Mouse (Mus musculus): Measurements from ENCODE around the gene Crispld2. TPM values are rescaled to one million over a fixed set of nuclear protein-coding genes. Genes with fewer than 3 reads are reported as not detected.

Gene Crispld2
- polyA plus RNA-seq, 1 experiment from 2014 or later, result 3.4 TPM

DNA sequence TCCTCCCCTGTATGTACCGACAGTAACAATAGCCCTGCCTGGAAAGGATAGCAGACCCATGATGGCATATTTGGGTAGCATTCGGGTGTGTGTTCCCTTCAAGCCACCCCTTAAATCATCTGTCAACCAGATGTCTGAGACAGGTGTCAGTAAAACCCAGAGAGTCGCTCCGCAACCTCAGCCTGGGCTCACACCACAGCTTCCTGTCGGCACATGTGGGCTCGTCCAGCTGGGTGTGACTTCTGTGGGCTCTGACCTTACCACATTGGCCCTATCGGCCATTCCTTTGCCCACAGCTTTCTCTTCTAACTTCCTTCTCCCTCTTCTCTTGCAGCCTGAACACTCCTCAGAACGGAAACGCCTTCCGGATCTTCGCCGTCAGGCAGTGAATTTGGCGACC, 57.7 kb downstream of the Crispld2 start:
- H3K27me3 ChIP-seq, result peaks cover 6% of the 10 kb centered on the region; the same call in 1 of the 2 replicates
- H3K36me3 ChIP-seq, result no peaks in the 10 kb centered on the region
- no peak overlapping the region for H3K27ac ChIP-seq
- H3K9me3 ChIP-seq (replicated peaks), result no peaks in the 10 kb centered on the region
- no peak overlapping the region for H3K4me2 ChIP-seq
- 82% methylated on average over 13 of the region's 13 CpGs for WGBS
- no peak overlapping the region for H3K4me3 ChIP-seq
- no peak for ATAC-seq (replicated peaks; ENCODE audit: insufficient number of reproducible peaks, insufficient read depth, low FRiP score, low read depth)
- peaks cover 22% of the 10 kb centered on the region for H3K4me1 ChIP-seq (replicated peaks)
- no peak overlapping the region for H3K9ac ChIP-seq

DNA sequence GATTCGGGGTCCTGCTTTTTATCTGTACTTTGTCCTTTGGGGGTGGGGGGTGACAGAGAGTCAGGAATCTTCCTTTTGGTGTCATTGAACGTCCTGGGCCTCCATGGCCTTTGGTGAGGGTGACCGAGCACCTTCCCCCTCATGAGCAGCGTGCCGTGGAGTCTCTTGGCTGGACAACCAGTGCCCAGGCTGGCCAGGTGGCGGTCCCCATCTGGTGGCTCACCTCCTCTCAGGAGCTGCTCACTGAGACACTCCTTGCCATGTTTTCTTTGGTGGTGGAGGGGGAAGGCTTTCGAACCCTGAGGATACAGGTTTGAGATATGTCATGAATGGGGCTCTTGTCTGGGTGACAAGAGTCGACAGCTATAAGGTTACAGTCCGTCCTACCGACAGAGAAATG, 58.1 kb downstream of the Crispld2 start:
- no peak overlapping the region for H3K27ac ChIP-seq
- no peak overlapping the region for H3K9ac ChIP-seq
- no peak overlapping the region for H3K4me2 ChIP-seq
- H3K9me3 ChIP-seq (replicated peaks), result no peaks in the 10 kb centered on the region
- peaks cover 1% of the 10 kb centered on the region; the same call in 1 of the 2 replicates for H3K27me3 ChIP-seq
- H3K4me3 ChIP-seq, result no peak overlapping the region
- H3K36me3 ChIP-seq, result no peaks in the 10 kb centered on the region
- peaks cover 22% of the 10 kb centered on the region for H3K4me1 ChIP-seq (replicated peaks)
- WGBS, result 68% methylated on average over 10 of the region's 10 CpGs
- ATAC-seq (replicated peaks; ENCODE audit: insufficient number of reproducible peaks, insufficient read depth, low FRiP score, low read depth), result no peak

DNA sequence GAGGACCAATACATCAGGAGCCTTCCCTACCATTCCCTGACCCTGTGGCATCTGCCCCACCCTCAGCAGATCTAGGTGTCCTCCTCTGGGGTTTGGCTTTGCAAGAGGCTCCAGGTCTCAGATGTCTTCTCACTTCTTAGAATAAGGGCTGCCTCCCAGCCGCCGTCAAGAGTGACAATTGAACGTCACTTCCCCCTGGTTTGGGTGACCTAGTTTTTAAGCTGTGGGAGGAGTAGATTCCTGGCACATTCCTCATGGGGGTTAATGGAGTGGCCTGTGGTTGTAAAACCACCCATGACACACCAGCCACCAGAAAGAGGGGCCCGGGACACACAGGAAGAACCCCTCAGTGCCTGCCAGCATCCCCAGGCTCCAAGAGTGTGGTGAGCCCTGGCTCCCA, 58.8 kb downstream of the Crispld2 start:
- H3K4me3 ChIP-seq, result no peak overlapping the region
- no peak overlapping the region for H3K9ac ChIP-seq
- no peak for ATAC-seq (replicated peaks; ENCODE audit: insufficient number of reproducible peaks, insufficient read depth, low FRiP score, low read depth)
- H3K27me3 ChIP-seq, result no peaks in the 10 kb centered on the region
- peaks cover 18% of the 10 kb centered on the region for H3K4me1 ChIP-seq (replicated peaks)
- H3K4me2 ChIP-seq, result no peak overlapping the region
- H3K36me3 ChIP-seq, result no peaks in the 10 kb centered on the region
- H3K27ac ChIP-seq, result no peak overlapping the region
- WGBS, result 41% methylated on average over 4 of the region's 4 CpGs
- no peaks in the 10 kb centered on the region for H3K9me3 ChIP-seq (replicated peaks)

DNA sequence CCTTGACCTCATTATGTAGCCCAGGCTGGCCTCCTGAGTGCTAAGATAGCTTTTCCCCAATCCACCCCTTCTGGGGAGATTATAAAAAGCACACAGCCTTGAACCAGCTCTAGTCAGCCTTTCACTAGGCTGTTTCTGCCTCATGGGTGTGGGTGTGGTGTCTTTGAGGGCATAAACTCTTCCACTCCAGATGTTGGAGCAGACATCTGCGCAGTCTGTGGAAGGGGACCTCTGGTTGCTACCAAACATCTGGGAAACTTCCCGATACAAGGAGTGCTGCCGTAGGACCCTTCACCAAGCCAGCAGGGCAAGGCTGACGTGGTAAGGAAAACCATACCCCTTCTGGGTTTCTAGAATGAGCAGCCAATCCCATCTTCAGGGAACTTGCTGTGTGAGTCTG, 59.7 kb downstream of the Crispld2 start:
- no peaks in the 10 kb centered on the region for H3K9me3 ChIP-seq (replicated peaks)
- no peak overlapping the region for H3K4me2 ChIP-seq
- H3K36me3 ChIP-seq, result no peaks in the 10 kb centered on the region
- no peak overlapping the region for H3K4me3 ChIP-seq
- ATAC-seq (replicated peaks; ENCODE audit: insufficient number of reproducible peaks, insufficient read depth, low FRiP score, low read depth), result no peak
- H3K4me1 ChIP-seq (replicated peaks), result peaks cover 9% of the 10 kb centered on the region
- H3K27me3 ChIP-seq, result no peaks in the 10 kb centered on the region
- 77% methylated on average over 4 of the region's 4 CpGs for WGBS
- no peak overlapping the region for H3K9ac ChIP-seq
- H3K27ac ChIP-seq, result no peak overlapping the region

DNA sequence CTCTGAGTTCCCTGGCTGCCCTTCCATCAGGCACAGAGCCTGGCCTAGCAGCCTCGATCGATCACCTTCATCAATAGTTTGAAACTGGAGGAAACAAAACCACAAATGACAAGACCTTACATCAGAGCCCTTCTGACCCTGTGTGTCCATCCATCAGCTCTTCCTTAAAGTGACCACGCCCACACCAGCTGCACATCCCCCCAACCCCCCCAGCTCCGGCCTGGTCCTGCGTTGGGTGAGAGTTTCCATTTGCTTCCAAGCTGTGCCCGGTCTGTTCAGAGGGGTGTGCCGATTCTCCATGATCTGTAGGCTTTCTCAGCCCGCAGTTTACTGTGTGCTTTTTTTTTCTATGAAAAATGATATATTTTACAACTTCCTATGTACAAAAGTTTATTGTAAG, 60.1 kb downstream of the Crispld2 start:
- Histone ChIP-seq H3K4me1 (replicated peaks) (peaks cover 9% of the 10 kb centered on the region), H3K36me3 (no peaks in the 10 kb centered on the region), H3K9ac (no peak overlapping the region), H3K4me2 (no peak overlapping the region), H3K4me3 (no peak overlapping the region), H3K27me3 (no peaks in the 10 kb centered on the region), H3K27ac (no peak overlapping the region), H3K9me3 (replicated peaks) (no peaks in the 10 kb centered on the region)
- 80% methylated on average over 8 of the region's 8 CpGs for WGBS
- ATAC-seq (replicated peaks; ENCODE audit: insufficient number of reproducible peaks, insufficient read depth, low FRiP score, low read depth), result no peak

DNA sequence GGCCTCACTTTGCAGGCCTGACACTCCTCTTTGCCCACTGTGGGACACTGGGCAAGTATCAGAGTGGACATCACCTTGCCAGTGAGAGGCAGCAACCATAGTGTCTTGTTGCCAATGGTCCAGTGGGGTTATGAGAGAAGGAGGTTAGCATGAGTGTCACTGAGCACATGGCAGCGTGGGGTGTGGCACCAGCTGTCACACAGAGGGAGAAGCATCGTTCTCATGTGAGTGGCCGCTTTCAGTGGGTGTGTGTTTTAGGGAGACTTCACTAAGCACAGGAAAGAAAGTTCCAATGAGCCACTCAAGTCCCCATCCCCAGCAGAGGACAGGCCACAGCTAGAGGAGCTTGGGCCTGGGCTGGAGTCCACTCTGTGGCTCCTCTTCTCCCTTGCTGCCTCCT, 62.6 kb downstream of the Crispld2 start:
- Histone ChIP-seq H3K4me2 (no peak overlapping the region), H3K27ac (no peak overlapping the region), H3K9me3 (replicated peaks) (no peaks in the 10 kb centered on the region), H3K4me1 (replicated peaks) (peaks cover 9% of the 10 kb centered on the region), H3K27me3 (no peaks in the 10 kb centered on the region), H3K4me3 (no peak overlapping the region), H3K36me3 (no peaks in the 10 kb centered on the region), H3K9ac (no peak overlapping the region)
- no peak for ATAC-seq (replicated peaks; ENCODE audit: insufficient number of reproducible peaks, insufficient read depth, low FRiP score, low read depth)
- WGBS, result 80% methylated on average over 3 of the region's 3 CpGs

DNA sequence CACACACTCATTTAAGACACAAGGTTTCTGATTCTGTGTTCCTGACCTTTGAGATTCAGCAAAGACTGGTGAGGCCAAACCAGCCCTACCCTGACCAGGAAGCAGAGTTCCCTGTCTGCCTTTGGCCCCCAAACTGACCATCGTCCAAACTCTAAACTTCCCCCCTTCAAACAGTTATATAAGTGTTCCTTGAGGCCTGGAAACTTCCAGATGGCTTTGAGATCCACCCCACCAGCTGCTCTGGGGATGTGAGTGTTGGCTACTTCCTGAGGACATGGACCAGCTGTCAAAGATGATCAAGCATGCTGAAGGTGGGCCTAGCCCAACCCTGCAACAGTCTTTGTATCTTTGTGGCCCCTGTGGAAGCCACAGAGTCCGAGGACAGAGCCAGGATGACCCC, 64.8 kb downstream of the Crispld2 start:
- Histone ChIP-seq H3K4me3 (no peak overlapping the region), H3K27me3 (no peaks in the 10 kb centered on the region), H3K9me3 (replicated peaks) (no peaks in the 10 kb centered on the region), H3K4me2 (no peak overlapping the region), H3K4me1 (replicated peaks) (no peaks in the 10 kb centered on the region), H3K27ac (no peak overlapping the region), H3K36me3 (no peaks in the 10 kb centered on the region), H3K9ac (no peak overlapping the region)
- 70% methylated on average over 2 of the region's 2 CpGs for WGBS
- ATAC-seq (replicated peaks; ENCODE audit: insufficient number of reproducible peaks, insufficient read depth, low FRiP score, low read depth), result no peak

DNA sequence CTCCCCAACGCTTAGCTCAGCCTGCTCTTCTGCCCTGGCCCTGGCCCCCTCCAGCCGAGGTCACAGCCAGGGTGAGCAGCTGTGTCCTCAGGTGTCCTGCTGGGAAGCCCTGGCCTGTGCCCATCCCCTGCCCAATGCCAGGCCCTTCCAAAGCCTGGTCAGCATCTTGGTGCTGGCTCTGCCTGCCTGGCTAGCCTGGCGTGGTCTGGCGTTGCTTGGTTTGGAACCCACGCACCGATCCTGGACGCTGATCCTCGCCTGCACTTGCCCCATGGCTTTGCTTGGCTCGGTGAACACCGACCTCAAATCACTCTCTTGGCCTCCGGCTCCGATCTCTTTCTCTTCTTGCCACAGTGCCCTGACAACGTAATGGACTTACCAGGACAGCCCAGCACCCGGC, 70.5 kb downstream of the Crispld2 start:
- H3K4me2 ChIP-seq, result no peak overlapping the region
- no peak for ATAC-seq (replicated peaks; ENCODE audit: insufficient number of reproducible peaks, insufficient read depth, low FRiP score, low read depth)
- H3K4me3 ChIP-seq, result no peak overlapping the region
- H3K9me3 ChIP-seq (replicated peaks), result no peaks in the 10 kb centered on the region
- 86% methylated on average over 14 of the region's 14 CpGs for WGBS
- H3K27me3 ChIP-seq, result peaks cover 19% of the 10 kb centered on the region
- H3K4me1 ChIP-seq (replicated peaks), result no peaks in the 10 kb centered on the region
- no peak overlapping the region for H3K9ac ChIP-seq
- no peak overlapping the region for H3K27ac ChIP-seq
- no peaks in the 10 kb centered on the region for H3K36me3 ChIP-seq

DNA sequence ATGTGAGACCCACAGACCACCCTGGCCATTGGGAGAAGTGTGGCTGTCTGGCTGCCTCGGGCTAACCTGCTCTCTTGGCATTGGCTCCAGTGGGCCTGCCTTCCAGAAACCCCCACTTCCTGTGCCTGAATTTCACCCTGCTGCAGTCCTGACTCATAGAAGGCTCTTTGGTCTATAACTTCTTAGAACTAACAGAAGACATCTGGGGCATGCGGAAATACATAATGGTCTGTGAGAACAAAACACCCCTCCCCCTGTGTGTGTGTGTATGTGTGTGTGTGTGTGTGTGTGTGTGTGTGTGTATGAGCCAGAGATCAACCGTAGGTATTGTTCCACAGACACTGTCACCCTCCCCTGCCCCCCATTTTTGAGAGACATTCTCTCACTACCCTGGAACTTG, 71.1 kb downstream of the Crispld2 start:
- no peak overlapping the region for H3K9ac ChIP-seq
- WGBS, result 70% methylated on average over 3 of the region's 3 CpGs
- H3K4me1 ChIP-seq (replicated peaks), result peaks cover 5% of the 10 kb centered on the region; the same call in 1 of the 2 replicates
- no peak overlapping the region for H3K27ac ChIP-seq
- H3K36me3 ChIP-seq, result no peaks in the 10 kb centered on the region
- peaks cover 19% of the 10 kb centered on the region for H3K27me3 ChIP-seq
- ATAC-seq (replicated peaks; ENCODE audit: insufficient number of reproducible peaks, insufficient read depth, low FRiP score, low read depth), result no peak
- no peak overlapping the region for H3K4me2 ChIP-seq
- no peaks in the 10 kb centered on the region for H3K9me3 ChIP-seq (replicated peaks)
- no peak overlapping the region for H3K4me3 ChIP-seq

DNA sequence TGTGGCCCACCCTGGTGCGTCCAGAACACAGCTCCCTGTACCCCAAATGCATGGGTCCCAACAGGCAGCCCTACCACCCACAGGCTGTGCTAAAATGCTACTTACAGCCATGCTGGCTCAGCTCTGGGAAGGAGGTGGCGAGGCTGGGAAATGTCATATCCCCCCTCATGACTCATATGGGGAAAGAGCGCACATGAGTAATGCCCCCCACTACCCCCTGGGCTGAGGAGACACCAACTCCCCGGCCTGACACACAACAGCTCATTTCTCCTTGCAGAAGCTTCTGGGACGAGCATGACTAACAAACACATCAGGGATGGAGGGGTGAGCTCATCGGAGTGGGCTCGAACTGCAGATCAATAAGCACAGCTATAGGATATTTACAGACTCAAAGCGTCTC, 73.4 kb downstream of the Crispld2 start:
- peaks cover 20% of the 10 kb centered on the region for H3K27me3 ChIP-seq
- no peaks in the 10 kb centered on the region for H3K9me3 ChIP-seq (replicated peaks)
- no peak overlapping the region for H3K9ac ChIP-seq
- H3K36me3 ChIP-seq, result no peaks in the 10 kb centered on the region
- peaks cover 5% of the 10 kb centered on the region; the same call in 1 of the 2 replicates for H3K4me1 ChIP-seq (replicated peaks)
- no peak overlapping the region for H3K4me2 ChIP-seq
- no peak for ATAC-seq (replicated peaks; ENCODE audit: insufficient number of reproducible peaks, insufficient read depth, low FRiP score, low read depth)
- 90% methylated on average over 8 of the region's 8 CpGs for WGBS
- no peak overlapping the region for H3K4me3 ChIP-seq
- H3K27ac ChIP-seq, result no peak overlapping the region

DNA sequence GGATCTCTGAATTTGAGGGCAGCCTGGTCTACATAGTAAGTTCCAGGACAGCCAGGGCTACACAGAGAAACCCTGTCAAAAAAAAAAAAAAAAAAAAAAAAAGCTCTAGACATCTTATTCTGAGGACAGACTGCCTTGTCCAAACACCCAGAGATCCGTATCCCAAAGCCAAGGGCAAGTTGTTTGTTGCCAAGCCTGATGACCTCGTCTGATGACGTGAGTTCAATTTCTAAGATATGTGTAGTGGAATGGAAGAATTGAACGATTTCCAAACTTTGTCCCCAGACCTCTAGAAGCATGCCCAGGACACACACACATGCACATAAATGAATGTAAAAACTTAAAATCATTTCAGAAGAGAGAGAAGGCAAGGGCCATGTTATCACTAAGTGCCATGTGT, 74.0 kb downstream of the Crispld2 start:
- Histone ChIP-seq H3K9me3 (replicated peaks) (no peaks in the 10 kb centered on the region), H3K4me1 (replicated peaks) (peaks cover 5% of the 10 kb centered on the region; the same call in 1 of the 2 replicates), H3K4me3 (no peak overlapping the region), H3K4me2 (no peak overlapping the region), H3K9ac (no peak overlapping the region), H3K27me3 (peaks cover 21% of the 10 kb centered on the region), H3K36me3 (no peaks in the 10 kb centered on the region), H3K27ac (no peak overlapping the region)
- WGBS, result 59% methylated on average over 4 of the region's 4 CpGs
- ATAC-seq (replicated peaks; ENCODE audit: insufficient number of reproducible peaks, insufficient read depth, low FRiP score, low read depth), result no peak

DNA sequence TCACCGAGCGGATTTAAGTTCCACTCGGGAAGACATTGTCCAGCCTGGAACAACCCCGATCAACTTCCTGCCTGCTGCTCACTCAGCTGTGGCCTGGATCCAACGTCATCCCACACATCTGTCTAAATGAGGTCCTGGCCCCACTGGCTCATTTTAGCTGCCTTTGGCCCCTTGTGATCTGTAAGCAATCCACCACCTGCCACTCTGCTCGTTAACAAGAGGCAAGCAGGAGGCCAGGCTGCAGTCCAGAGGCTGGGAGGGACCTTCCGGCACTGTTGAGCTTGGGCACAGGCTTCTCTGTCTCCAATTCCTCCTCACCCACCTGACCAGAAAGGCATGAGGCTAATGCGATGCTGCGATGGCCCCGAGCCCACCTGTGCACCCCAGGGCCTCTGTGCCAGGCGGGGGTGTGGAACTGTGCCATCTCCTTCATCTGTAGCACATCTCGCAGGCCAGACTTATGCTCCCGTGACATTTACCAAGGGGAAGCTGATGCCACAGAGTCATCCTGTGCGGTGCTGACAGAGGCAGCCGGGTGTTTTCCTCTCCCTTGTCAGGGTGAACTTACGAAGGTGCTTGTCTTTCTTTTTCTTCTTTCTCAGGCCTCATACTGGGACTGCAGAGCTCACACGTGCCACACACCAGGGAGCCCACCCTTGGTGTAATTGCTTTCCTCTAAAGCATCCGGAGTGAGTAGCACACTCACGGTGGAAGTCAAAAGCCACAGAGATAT, 75.9 kb downstream of the Crispld2 start:
- Histone ChIP-seq H3K9me3 (replicated peaks) (no peaks in the 10 kb centered on the region), H3K4me1 (replicated peaks) (peaks cover 5% of the 10 kb centered on the region; the same call in 1 of the 2 replicates), H3K27me3 (peaks cover 15% of the 10 kb centered on the region), H3K27ac (no peak overlapping the region), H3K4me3 (no peak overlapping the region), H3K4me2 (no peak overlapping the region), H3K36me3 (no peaks in the 10 kb centered on the region), H3K9ac (no peak overlapping the region)
- peak; percentile 14; the same call in 1 of the 2 replicates for ATAC-seq (replicated peaks; ENCODE audit: insufficient number of reproducible peaks, insufficient read depth, low FRiP score, low read depth)
- WGBS, result 47% methylated on average over 19 of the region's 19 CpGs

All from heart, embryonic 15.5 days (tissue).